Mouse (Mus musculus) intestine, postnatal 0 days (tissue): Measurements from ENCODE around the gene Faah. TPM values are rescaled to one million over a fixed set of nuclear protein-coding genes. Genes with fewer than 3 reads are reported as not detected.

Experiments
- ATAC-seq: fragments of 200-750 bp; cut with Nextera tagmentation; 2 replicates; pipeline ENCODE4 v1.8.0; 2017; ENCODE audit warnings: mild to moderate bottlenecking, moderate TSS enrichment, moderate library complexity
- H3K27ac ChIP-seq: fragments of 300-500 bp; sonication (generic); 2 replicates; pipeline ENCODE4 v1.5.1; 2014; ENCODE audit warnings: mild to moderate bottlenecking, low read depth, low read length, moderate library complexity
- H3K27me3 ChIP-seq: fragments of 300-500 bp; sonication (generic); replicated peaks from 2 replicates; pipeline ENCODE4 v1.6.1; 2014; ENCODE audit warnings: low read length, mixed read lengths; ENCODE audit not compliant: control insufficient read depth, insufficient read depth
- H3K36me3 ChIP-seq: fragments of 300-500 bp; sonication (generic); 2 replicates; pipeline ENCODE4 v1.6.1; 2014; ENCODE audit warnings: mild to moderate bottlenecking, moderate library complexity; ENCODE audit not compliant: control insufficient read depth, insufficient read depth
- H3K4me1 ChIP-seq: fragments of 300-500 bp; sonication (generic); replicated peaks from 2 replicates; pipeline ENCODE4 v1.6.1; 2014; ENCODE audit warnings: antibody characterized with exemption, low read length, mixed read lengths; ENCODE audit not compliant: control insufficient read depth, insufficient read depth
- H3K4me2 ChIP-seq: fragments of 300-500 bp; sonication (generic); replicated peaks from 2 replicates; pipeline ENCODE4 v1.6.1; 2014; ENCODE audit warnings: low read depth, mild to moderate bottlenecking, moderate library complexity
- H3K4me3 ChIP-seq: fragments of 300-500 bp; sonication (generic); 2 replicates; pipeline ENCODE4 v1.5.1; 2014; ENCODE audit warnings: low read depth, low read length
- H3K9ac ChIP-seq: fragments of 300-500 bp; sonication (generic); 2 replicates; pipeline ENCODE4 v1.6.1; 2014; ENCODE audit warnings: mild to moderate bottlenecking, low read depth, low read length
- H3K9me3 ChIP-seq: fragments of 300-500 bp; sonication (generic); 2 replicates; pipeline ENCODE4 v1.6.1; 2016; ENCODE audit warnings: mixed run types; ENCODE audit not compliant: control insufficient read depth
- CTCF ChIP-seq: sonication (generic); IDR thresholded peaks from 2 replicates; pipeline ENCODE4 v1.5.1; 2016; ENCODE audit warnings: low read depth, mild to moderate bottlenecking, control low read depth, antibody characterized with exemption, moderate library complexity
- WGBS: fragments of 180-500 bp; shearing (Covaris S2); extraction: QIAGEN DNeasy Blood & Tissue Kit; methylation state at CpG from one replicate; pipeline ENCODE4 v1.1.7; 2014; 5-methylcytosine and 5-hydroxymethylcytosine counted together
- polyA plus RNA-seq: library from polyadenylated mRNA; unstranded; fragments of >200 nt; fragmentation: Nextera tagmentation; extraction: Ambion mirVana; gene quantifications from 2 replicates; pipeline ENCODE4 v1.2.1, GENCODE M21; 2015

The Faah gene
- polyA plus RNA-seq, 1 experiment from 2014 or later = 105 TPM

DNA sequence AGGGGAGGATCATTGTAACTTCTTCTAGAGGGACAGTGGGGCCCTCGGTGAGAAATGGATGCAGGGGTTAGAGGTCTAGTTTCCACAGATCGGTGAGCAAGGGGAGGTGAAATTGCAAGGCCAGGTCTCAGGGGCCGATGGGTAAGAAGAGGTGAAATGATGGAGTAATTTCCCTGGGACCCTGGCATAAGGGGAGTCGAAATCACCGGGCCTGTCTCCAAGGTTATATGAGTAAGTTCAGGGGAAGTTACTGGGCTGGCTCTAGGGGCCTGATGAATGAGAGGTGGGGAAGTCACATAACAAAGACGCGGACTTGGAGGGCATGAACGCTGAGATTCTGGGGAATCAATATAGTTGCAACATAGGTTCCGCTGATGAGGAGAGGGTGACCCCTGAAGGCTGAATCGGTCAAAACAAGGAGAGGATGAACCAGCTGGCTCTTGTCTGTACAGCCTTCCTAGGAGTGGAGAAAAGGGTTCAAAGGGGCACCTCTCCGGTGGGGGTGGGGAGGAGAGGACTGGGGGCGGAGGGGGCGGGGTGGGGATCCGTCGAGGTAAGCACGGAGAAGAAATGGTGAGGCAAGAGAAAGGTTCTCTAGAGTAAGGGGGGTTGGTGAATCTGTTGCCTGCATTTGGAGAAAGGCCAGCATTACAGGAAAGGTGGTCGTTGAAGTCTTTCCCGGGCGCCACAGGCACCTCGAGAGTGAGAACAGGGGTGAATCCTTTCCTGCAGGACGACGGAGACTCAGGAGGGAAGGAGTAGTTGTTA lies 35.0 kb upstream of the Faah start:
- TF ChIP-seq CTCF = peak; percentile 73
- 7% methylated on average over 20 of the region's 22 CpGs for WGBS
- Histone ChIP-seq H3K4me1 (no peaks in the 10 kb centered on the region), H3K4me3 (peak overlapping the region; percentile 61), H3K27ac (peak overlapping the region; percentile 92), H3K36me3 (peaks cover 7% of the 10 kb centered on the region; the same call in 1 of the 2 replicates), H3K4me2 (peak overlapping the region; percentile 85), H3K27me3 (no peaks in the 10 kb centered on the region), H3K9me3 (no peaks in the 10 kb centered on the region), H3K9ac (peak overlapping the region; percentile 52; the same call in 1 of the 2 replicates)
- peak; percentile 53 for ATAC-seq

GRCm38 (mm10) chr4:116049211-116049610 lies 31.5 kb upstream of the Faah start:
- Histone ChIP-seq H3K27me3 (no peaks in the 10 kb centered on the region), H3K9me3 (no peaks in the 10 kb centered on the region), H3K4me3 (no peak overlapping the region), H3K36me3 (peaks cover 16% of the 10 kb centered on the region; the same call in 1 of the 2 replicates), H3K27ac (no peak overlapping the region), H3K4me2 (no peak overlapping the region), H3K4me1 (no peaks in the 10 kb centered on the region), H3K9ac (no peak overlapping the region)
- no peak for ATAC-seq
- 72% methylated on average over 3 of the region's 3 CpGs for WGBS
- no peak for TF ChIP-seq CTCF

GRCm38 (mm10) chr4:116048130-116048920 lies 30.6 kb upstream of the Faah start:
- Histone ChIP-seq H3K27ac (peak overlapping the region; percentile 57; the same call in 1 of the 2 replicates), H3K4me3 (no peak overlapping the region), H3K9ac (0 out of 2 replicates have a peak overlapping the region, but pooled peaks have one; percentile 7), H3K36me3 (peaks cover 25% of the 10 kb centered on the region), H3K4me1 (no peaks in the 10 kb centered on the region), H3K9me3 (no peaks in the 10 kb centered on the region), H3K27me3 (no peaks in the 10 kb centered on the region), H3K4me2 (peak overlapping the region; percentile 35; the same call in 1 of the 2 replicates)
- peak; percentile 22 for ATAC-seq
- 60% methylated on average over 7 of the region's 7 CpGs for WGBS
- TF ChIP-seq CTCF = no peak

- 82% methylated on average over 1 of the region's 1 CpGs for WGBS
- TF ChIP-seq CTCF = no peak
- H3K4me3 ChIP-seq = no peak overlapping the region
- peaks cover 31% of the 10 kb centered on the region for H3K36me3 ChIP-seq
- peak overlapping the region; percentile 35; the same call in 1 of the 2 replicates for H3K4me2 ChIP-seq
- no peak for ATAC-seq
- no peaks in the 10 kb centered on the region for H3K9me3 ChIP-seq
- no peaks in the 10 kb centered on the region for H3K4me1 ChIP-seq
- no peaks in the 10 kb centered on the region for H3K27me3 ChIP-seq
- H3K27ac ChIP-seq = no peak overlapping the region
- no peak overlapping the region for H3K9ac ChIP-seq
Measured at GRCm38 (mm10) chr4:116047681-116048080, 30.0 kb upstream of the Faah start.

DNA sequence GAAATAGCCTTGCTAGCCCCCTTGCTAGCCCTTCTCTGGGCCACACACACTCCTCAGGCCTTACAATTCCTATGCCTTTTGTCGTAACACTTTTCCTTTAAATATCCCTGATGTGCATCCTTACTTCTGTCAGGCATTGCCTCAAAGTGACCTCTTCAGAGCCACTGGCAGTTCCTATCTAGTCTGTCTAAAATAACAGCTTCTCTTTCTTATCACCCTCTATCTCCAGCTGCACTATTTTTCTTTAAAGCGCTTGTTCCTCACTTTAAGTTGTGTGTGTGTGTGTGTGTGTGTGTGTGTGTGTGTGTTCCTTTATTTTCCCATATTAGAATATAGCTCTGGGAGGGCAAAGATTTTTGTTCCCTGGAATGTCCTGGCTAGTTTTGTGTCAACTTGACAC lies 28.9 kb upstream of the Faah start:
- H3K4me3 ChIP-seq = no peak overlapping the region
- H3K9me3 ChIP-seq = no peaks in the 10 kb centered on the region
- TF ChIP-seq CTCF = no peak
- WGBS = 91% methylated on average over 2 of the region's 2 CpGs
- no peak overlapping the region for H3K9ac ChIP-seq
- H3K4me1 ChIP-seq = no peaks in the 10 kb centered on the region
- no peaks in the 10 kb centered on the region for H3K27me3 ChIP-seq
- no peak overlapping the region for H3K27ac ChIP-seq
- H3K4me2 ChIP-seq = peak overlapping the region; percentile 32; the same call in 1 of the 2 replicates
- H3K36me3 ChIP-seq = peaks cover 37% of the 10 kb centered on the region
- ATAC-seq = no peak

DNA sequence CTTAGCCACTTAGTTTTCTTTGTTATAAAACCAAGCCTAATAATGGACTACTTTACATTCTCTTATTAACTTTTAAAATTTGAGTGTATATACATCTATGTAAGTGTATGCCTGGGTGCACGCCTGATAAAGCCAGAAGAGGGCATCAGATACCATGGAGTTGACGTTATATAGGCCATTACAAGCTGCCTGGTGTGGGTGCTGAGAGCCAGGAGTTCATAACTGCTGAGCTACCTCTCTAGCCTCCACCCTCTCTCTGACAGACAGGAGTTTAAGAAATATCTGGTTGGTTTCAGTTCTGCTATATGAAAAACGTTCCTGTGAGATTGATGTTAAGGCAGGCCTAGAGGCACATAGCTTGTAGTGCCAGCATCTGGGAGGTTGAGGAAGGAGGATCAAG lies 24.5 kb upstream of the Faah start:
- Histone ChIP-seq H3K9me3 (no peaks in the 10 kb centered on the region), H3K36me3 (peaks cover 41% of the 10 kb centered on the region), H3K27me3 (no peaks in the 10 kb centered on the region), H3K27ac (no peak overlapping the region), H3K9ac (no peak overlapping the region), H3K4me3 (no peak overlapping the region), H3K4me1 (no peaks in the 10 kb centered on the region), H3K4me2 (no peak overlapping the region)
- peak; percentile 48 for TF ChIP-seq CTCF
- no peak for ATAC-seq
- WGBS = 74% methylated on average over 3 of the region's 3 CpGs
